Mouse (Mus musculus) CH12.LX (cell line): ENCODE data around the gene Slc25a41.

Source experiments
- BHLHE40 ChIP-seq: IDR thresholded peaks from 2 replicates; pipeline ENCODE4 v1.6.1; 2011; ENCODE audit warnings: mild to moderate bottlenecking, low read depth, low read length, improper control_type of control experiment
- CTCF ChIP-seq, 2 experiments: IDR thresholded peaks in 1 of 2; conservative IDR thresholded peaks in 1 of 2; 2 replicates each; pipeline ENCODE4 v1.5.1; 2011 to 2012; ENCODE audit warnings: low read depth in 2 of 2, low read length in 2 of 2, improper control_type of control experiment in 1 of 2, inconsistent platforms in 1 of 2, mild to moderate bottlenecking in 1 of 2, moderate library complexity in 1 of 2
- EP300 ChIP-seq: IDR thresholded peaks from 2 replicates; pipeline ENCODE4 v1.6.1; 2011; ENCODE audit warnings: low read length, improper control_type of control experiment
- JUND ChIP-seq: conservative IDR thresholded peaks from 2 replicates; pipeline ENCODE4 v1.6.1; 2011; ENCODE audit warnings: low read depth, low read length, improper control_type of control experiment
- MXI1 ChIP-seq: IDR thresholded peaks from 2 replicates; pipeline ENCODE4 v1.6.1; 2011; ENCODE audit warnings: mild to moderate bottlenecking, low read depth, low read length, improper control_type of control experiment
- MYC ChIP-seq: IDR thresholded peaks from 2 replicates; pipeline ENCODE4 v1.6.1; 2011; ENCODE audit warnings: low read depth, mild to moderate bottlenecking, improper control_type of control experiment, low read length
- NRF1 ChIP-seq: IDR thresholded peaks from 2 replicates; pipeline ENCODE4 v1.6.1; 2014; ENCODE audit warnings: low read depth, mild to moderate bottlenecking, inconsistent platforms, low read length, improper control_type of control experiment, moderate library complexity
- POLR2A ChIP-seq: IDR thresholded peaks from 2 replicates; pipeline ENCODE4 v1.6.1; 2011; ENCODE audit warnings: low read depth, mild to moderate bottlenecking, improper control_type of control experiment, low read length
- POLR2AphosphoS2 ChIP-seq: IDR thresholded peaks from 2 replicates; pipeline ENCODE4 v1.6.1; 2011; ENCODE audit warnings: low read depth, low read length, improper control_type of control experiment
- TBP ChIP-seq: conservative IDR thresholded peaks from 2 replicates; pipeline ENCODE4 v1.6.1; 2011; ENCODE audit warnings: low read depth, low read length, improper control_type of control experiment
- TCF12 ChIP-seq: IDR thresholded peaks from 2 replicates; pipeline ENCODE4 v1.6.1; 2014; ENCODE audit warnings: low read depth, mild to moderate bottlenecking, inconsistent platforms, low read length, improper control_type of control experiment
- UBTF ChIP-seq: IDR thresholded peaks from 2 replicates; pipeline ENCODE4 v1.6.1; 2012; ENCODE audit warnings: low read depth, mild to moderate bottlenecking, inconsistent platforms, low read length, improper control_type of control experiment, moderate library complexity
- ZMIZ1 ChIP-seq: IDR thresholded peaks from 2 replicates; pipeline ENCODE4 v1.6.1; 2012; ENCODE audit warnings: low read depth, mild to moderate bottlenecking, inconsistent platforms, low read length, improper control_type of control experiment

DNA sequence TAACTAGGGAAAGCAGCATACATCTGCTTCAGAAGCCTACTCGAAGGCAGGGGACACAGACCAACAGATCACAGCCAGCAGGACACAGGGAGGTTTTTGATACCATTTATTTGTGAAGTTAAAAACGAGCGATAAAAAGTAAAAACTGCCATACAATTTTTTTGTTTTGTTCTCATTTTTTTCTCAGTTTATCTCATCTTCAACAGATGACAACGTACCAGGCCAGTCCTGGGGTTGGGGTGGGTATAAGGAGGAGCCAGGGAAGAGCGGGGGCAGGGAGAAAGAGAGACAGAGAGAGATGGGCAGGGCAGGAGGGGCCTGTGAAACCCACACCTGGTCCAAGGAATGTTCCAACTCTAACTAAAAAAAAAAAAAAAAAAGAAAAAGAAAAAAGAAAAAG, 20.5 kb downstream of the Slc25a41 start:
- no peak for TF ChIP-seq CTCF (conservative IDR thresholded peaks at IDR 0.05 in 1 of 2, IDR thresholded peaks at IDR 0.05 in 1 of 2; ENCODE audit: low read depth in 2 of 2, low read length in 2 of 2)
- TF ChIP-seq JUND, result no peak
- no peak for TF ChIP-seq TBP
- TF ChIP-seq ZMIZ1, result no peak
- TF ChIP-seq POLR2A, result no peak
- no peak for TF ChIP-seq TCF12
- no peak for TF ChIP-seq POLR2AphosphoS2
- TF ChIP-seq EP300, result no peak
- TF ChIP-seq MYC, result no peak
- TF ChIP-seq UBTF, result no peak
- no peak for TF ChIP-seq BHLHE40
- TF ChIP-seq NRF1, result no peak
- TF ChIP-seq MXI1, result no peak
